Mouse (Mus musculus) heart, postnatal 0 days (tissue): ENCODE results near the gene Zfpm1.

Source experiments
- CTCF ChIP-seq: IDR thresholded peaks from 2 replicates; pipeline ENCODE4 v1.5.1; 2016; ENCODE audit warnings: antibody characterized with exemption, control low read depth, low read depth
- EP300 ChIP-seq: IDR thresholded peaks from 2 replicates; pipeline ENCODE4 v1.6.1; 2016; ENCODE audit warnings: antibody characterized with exemption, low read depth

GRCm38 (mm10) chr8:122268861-122269260, 13.1 kb upstream of the Zfpm1 start:
- TF ChIP-seq CTCF (no peak), EP300 (no peak)
